Mouse (Mus musculus) regulatory T cell (primary cell): ENCODE measurements around the gene Apol8.

Experiments
- in situ Hi-C: fragments of 300-600 bp; cut with MboI, MseI; formaldehyde crosslinking; loops from one replicate; pipeline ENCODE4 v1.15.1; 2025; ENCODE audit warnings: high pct_unique_total_duplicates

The Apol8 gene

DNA sequence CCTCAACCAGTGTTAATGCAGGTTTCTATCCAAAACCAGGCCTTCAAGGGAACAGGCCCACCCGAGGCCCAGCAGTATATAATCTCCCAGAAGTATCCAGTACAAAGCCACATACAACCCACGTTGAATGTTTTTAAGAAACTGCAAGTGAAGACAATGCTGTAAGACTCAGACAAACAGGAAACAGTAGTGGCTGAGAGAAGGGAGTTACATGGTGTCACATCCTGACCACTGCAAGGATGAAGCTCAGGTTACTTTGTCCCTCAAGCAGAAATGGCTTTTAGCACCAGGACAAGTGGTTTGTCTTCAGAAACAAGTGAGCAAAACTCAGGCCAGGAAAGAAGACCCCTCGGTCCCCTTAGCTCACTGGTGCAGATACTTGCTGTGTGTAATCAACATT lies 32.4 kb upstream of the Apol8 start:
- in situ Hi-C loops = loop anchor here (25.0 kb wide), 1 partner anchor 1098 kb away; the partner anchor contains the start of genes Gga1, Gm49510 and Sh3bp1

DNA sequence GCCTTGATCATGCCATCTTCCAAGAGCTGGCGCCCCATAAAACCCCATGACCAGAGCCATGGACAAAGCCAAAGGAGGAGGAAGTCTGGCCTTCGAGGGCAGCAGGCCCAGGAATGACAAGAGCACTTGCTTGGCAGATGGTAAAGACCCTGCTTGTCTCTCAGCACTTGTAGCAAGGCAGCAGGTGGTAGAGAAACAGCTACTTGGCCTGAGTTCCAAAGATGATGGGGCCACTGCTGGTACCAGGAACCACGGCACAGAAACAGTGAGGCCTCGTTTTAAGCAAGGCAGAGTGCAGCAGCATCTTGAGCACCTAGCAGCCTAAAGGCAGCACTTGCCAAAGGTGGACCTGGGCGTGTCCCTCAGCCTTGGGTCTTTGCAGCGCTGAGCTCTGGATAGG lies 31.6 kb upstream of the Apol8 start:
- in situ Hi-C loops = loop anchor here (25.0 kb wide), 1 partner anchor 1099 kb away; the partner anchor contains the start of genes Gga1, Gm49510 and Sh3bp1

DNA sequence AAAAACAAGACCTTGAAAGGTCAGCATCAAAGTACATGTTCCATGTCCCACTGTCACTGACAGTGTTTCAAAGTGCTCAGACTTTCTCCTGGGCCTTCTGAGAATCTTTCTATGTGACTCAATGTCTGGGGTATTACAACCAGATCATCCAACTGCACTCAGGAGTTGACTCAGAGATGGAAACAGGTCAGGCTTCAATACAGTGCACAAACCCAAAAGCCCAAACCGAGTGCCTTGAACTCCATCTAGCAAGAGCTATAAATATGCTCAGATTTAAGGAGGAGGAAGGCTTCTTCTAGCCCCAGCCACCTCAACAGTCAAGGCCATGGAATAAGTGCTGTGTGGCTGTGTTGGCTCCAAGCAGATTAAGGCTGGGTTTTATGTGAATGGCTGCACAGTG lies 29.0 kb upstream of the Apol8 start:
- in situ Hi-C loops = loop anchor here (25.0 kb wide), 1 partner anchor 1101 kb away; the partner anchor contains the start of genes Gga1, Gm49510 and Sh3bp1

DNA sequence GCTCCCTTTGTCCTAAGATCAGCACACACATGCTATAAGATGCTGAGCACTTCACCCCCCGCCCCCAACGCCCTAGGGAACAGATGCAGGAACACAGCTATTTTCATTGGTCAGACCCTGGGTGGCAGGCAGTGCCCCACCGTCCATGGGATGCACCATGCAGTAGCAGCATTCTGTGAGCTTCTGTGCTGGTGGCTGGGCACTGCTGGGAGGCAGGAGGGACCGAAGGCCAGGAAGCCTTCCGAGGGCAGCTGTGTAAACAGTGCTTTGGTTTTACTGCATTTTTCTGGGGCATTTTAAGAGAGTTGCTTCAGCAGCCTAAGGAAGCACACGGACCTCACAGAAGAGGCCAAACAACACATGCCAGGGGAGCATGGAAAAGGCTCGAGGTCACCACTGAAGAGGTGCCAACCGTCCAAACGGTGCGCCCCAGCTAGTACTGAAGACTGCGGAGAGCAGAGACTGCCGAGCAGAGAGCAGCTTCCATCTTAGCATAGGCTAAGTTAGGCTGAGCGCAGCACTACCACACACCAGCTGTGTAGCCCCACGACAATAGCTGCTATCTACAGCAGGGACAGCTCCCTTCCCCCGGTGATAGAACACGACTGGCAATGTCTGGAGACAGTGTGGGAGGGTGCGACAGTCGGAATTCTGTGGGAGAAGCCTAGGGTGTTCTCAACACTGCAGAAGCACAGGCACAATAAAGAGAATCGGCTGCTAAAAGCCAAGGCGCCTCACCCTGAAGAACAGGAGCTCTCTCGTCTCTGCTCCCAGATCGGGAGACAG lies 27.4 kb upstream of the Apol8 start:
- in situ Hi-C loops = loop anchor here (25.0 kb wide), 1 partner anchor 1103 kb away; the partner anchor contains the start of genes Gga1, Gm49510 and Sh3bp1

DNA sequence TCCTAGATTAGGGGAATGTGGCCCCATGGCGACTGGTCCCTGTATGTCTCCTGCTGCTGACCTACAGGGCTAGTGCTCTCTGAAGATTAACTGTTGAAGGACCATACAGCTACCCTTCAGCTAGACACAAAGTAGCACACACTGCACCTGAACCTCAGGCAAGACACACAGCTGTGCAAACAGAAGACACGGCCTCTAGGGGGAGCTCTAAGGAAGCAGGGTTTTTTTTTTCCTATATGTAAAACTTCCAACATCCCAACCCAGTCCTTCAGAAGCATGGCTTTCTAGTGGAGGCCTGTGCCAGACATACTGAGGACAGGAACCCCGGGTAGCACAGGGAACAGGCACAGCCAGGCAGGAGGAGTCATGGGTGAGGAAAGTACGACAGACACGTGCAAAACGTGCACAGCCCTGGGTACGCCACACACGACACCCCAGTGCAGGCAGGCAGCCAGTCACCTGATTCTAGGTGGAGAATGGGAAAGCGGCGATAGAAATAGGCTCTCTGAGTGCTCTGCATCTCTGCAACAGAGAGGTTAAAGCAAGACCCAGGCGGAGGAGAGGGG lies 25.7 kb upstream of the Apol8 start:
- in situ Hi-C loops = loop anchor here (25.0 kb wide), 1 partner anchor 1105 kb away; the partner anchor contains the start of genes Gga1, Gm49510 and Sh3bp1

DNA sequence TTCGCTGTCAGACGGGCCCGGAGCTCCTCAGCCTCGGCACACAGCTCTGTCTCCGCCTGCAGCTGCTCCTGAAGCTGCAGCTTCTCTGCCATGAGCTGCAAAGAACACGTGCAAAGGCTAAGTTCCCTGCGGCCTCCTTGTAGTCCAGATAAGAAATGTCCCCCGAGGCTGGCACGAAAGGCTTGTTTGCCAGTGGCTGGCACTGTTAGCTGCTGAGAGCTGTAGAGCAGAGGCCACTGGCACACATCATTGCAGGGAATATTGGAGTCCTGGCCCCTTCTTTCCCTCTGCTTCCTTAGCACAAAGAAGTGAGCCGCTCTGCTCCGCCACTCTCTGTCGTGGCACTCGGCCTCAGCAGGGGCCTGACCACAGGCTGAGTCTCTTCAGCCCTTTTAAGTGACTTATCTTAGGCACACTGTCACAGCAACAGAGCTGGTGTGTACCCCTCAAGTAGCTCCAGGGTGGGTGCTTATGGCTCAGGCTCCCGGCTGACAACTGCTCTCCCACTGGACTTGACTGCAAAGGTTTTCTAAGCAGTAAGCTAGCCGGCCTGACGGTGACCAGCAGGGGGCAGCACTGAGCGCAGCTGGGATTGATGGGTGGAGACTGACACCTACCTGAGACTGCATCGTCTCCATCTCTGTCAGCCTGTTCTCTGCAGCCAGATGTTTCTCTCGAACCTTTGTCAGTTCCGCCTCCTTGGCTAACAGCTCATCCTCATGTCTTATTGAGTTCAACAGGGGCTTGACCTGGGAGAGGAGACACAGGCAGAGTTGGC lies 18.6 kb upstream of the Apol8 start:
- in situ Hi-C loops = loop anchor here (25.0 kb wide), 1 partner anchor 1112 kb away; the partner anchor contains the start of genes Gga1, Gm49510 and Sh3bp1

DNA sequence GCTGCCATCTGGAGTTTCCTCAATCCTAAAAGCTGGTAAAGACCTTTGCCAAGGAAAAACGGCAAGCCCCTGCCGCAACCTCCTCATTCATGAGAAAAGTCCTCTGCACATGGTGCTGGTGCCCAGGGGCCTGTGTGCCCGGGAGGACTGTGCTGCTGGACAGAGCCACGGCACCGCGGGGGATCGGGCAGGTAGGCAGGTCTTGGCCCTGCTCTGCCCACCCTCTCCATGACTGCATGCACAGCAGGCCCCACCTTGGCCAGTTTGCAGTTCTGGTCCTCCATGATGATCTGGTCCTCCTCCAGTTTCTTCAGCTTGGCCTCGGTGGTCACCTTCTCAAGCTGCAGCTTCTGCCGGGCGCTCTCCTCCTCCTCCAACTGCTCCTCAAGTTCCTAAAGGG lies 17.5 kb upstream of the Apol8 start:
- in situ Hi-C loops = loop anchor here (5.0 kb wide), 1 partner anchor 148 kb away; no protein-coding TSS in a partner anchor

DNA sequence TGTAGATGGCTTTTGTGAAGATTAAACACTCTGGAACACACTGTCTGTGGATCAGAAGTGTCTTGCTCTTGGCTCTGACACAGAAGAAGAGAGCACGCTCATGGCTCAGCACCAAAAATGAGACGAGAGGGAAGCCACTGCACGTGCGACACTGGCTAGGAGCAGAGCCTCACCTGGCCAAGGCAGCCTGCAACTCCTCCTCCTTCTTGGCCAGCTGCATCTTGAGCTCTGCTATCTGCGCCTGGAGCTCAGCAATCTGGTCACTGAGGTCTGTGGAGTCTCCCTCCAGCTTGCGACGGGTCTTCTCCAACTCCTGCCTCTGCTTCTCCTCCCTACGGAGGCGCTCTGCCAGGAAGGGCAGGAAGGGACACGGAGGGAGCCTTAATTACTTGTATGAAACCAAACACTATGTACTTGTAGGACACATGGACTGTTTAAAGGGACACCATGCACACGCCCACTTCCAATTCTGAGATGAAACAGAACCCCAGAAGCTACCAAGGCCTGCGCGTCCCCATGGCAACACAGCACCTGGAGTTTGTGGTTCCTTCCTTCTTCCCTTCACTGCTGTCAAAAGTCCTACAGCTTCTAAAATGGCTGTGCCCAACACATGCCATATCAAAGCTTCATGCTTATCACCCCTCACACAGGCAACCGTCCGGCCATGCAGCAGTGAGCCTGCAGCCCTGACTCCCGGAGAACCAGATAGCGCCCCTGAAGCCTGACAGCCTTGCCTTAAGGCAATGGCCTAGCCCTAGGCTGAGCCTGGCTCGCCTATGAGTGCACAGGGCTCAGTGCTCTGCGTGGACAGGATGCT lies 16.5 kb upstream of the Apol8 start:
- in situ Hi-C loops = loop anchor here (5.0 kb wide), 1 partner anchor 149 kb away; no protein-coding TSS in a partner anchor

DNA sequence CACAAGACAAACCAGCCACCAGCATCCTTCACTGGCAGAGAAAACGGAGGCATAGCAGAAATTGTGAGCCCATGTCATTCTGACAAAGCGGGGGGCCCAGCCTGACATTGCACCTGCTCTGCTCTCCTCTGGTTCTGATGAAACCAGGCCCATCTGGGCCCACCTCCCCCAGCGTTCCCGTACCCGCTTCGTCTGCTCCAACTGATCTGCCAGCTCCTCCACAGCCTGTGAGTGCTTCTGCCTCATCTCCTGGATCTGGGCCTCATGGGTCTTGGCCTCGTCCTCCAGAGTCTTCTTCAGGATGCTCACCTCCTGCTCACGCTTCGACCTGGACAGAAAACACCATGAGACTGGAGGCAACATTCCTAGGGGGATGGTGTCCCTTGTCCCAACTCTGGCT lies 14.1 kb upstream of the Apol8 start:
- in situ Hi-C loops = loop anchor here (5.0 kb wide), 1 partner anchor 151 kb away; no protein-coding TSS in a partner anchor

DNA sequence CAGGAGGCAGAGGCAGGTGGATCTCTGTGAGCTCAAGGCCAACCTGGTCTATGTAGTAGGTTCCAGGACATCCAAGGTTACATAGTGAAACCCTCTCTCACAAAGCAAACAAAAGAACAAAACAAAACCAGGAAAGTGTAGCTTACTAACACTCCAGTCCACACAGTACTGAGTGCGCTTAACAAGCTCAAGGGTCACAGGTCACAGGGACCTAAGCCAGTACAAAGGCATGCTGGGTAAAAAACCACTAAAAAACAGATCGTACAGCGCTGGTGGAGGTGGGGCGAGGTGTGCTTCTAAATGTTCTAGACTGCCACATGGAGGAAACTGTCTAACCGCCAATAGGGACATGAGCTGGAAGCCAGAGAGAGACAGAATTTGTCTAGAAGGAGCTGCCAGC lies 13.5 kb upstream of the Apol8 start:
- in situ Hi-C loops = loop anchor here (5.0 kb wide), 1 partner anchor 152 kb away; no protein-coding TSS in a partner anchor

DNA sequence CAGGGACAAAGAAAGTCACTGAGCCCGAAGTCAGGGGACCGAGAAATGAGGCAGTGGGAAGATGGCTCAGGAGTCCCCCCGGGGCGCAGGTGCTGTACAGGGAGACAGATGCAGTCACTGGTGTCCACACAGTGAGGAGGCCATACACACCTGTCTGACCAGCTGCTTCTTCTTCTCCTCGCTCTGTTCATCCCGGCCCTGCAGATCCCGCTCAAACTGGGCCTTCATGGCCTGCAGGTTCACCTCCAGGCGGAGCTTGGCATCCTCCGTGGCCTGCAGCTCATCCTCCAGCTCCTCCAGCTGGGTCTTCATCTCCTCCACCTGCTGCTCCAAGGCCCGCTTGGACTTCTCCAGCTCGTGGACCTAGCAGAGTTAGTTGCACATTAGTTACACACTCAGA lies 10.2 kb upstream of the Apol8 start:
- in situ Hi-C loops = no loop called here

DNA sequence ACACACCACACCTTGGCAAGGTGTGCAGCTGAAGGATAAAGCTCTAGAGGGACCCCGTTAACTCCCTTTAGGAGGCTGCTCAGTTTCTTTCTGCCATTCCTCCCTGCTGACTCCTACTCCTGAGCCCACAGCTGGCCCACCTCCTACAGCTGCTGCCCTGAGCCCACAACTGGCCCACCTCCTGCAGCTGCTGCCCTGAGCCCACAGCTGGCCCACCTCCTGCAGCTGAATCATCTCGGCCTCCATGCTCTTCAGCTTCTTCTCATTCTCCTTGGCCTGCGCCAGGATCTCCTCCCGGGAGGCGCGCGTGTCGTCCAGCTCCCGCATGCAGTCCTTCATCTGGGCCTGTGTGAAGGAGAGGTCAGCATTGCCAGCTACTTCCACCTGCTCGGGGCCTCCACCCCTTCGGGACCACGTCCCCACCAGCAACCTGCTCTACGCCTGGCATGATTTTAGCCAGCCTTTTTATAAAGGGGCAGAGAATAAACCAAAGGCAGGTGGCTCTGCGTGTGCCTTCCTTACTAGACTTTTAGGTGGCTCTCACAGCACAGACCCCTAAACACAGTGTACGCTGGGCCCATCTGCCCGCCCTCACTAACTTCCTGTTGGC lies 8.8 kb upstream of the Apol8 start:
- in situ Hi-C loops = no loop called here

DNA sequence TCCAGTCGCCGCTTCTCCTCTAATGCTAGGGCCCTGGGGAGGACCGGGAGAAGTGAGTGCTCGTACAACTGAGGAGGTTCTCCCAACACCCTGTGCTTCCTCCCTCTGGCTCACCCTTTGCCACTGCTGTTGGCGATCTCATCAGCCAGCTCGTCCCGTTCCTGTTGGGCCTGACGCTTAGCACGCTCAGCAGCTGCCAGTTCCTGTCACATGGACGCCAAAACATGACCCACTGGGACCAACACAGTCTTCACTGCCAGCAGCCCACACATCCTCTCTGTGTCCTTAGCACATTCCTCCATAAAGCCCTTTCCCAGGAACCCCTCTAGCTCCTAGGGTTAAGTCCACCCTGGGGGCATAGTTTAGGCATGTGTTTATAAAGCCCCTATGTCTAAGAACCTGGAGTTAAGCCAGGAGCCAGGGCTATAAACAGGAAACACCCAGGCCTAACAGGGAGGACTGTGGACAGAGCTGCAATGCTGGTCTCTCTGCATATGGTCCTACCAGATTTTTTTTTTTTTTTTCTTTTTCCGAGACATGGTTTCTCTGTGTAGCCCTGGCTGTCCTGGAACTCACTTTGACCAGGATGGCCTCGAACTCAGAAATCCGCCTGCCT lies 7.7 kb upstream of the Apol8 start:
- in situ Hi-C loops = no loop called here

DNA sequence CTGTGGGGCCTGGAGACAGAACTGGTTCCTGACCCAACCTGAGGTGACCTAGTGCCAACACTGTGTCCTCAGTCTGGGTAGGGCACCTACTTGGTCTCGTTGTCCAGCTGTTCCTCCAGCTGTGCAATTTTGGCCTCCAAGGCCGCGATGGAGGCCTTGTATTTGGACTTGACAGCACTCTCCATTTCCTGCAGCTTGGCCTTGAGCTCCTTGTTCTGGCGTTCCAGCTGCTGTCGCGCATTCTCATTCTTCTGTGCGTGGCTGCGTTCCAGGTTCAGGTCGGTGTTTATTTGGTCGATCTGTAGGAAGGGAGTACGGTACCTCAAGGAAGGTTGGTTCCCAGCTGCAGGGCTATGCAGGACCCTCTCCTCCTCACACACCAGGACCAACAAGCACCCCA lies 6.9 kb upstream of the Apol8 start:
- in situ Hi-C loops = no loop called here

DNA sequence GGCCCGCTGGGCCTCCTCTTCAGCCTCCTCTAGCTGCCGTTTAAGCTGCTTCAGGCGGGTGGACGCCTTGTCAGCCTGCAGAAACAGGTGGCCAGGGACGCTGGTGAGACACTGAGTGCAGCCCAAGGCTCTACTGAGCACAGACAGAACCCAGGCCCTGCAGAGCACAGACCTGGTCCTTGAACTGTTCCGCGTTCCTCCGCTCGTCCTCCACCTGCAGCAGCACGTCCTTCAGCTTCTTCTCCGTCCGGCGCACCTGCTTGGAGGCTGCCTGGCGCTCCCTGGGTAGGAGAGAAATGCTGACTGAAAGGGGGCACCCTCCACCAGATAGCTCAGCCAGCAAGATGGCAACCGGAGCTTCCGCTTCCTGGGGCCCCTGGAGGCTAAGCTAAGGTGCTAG lies 6.2 kb upstream of the Apol8 start:
- in situ Hi-C loops = no loop called here

DNA sequence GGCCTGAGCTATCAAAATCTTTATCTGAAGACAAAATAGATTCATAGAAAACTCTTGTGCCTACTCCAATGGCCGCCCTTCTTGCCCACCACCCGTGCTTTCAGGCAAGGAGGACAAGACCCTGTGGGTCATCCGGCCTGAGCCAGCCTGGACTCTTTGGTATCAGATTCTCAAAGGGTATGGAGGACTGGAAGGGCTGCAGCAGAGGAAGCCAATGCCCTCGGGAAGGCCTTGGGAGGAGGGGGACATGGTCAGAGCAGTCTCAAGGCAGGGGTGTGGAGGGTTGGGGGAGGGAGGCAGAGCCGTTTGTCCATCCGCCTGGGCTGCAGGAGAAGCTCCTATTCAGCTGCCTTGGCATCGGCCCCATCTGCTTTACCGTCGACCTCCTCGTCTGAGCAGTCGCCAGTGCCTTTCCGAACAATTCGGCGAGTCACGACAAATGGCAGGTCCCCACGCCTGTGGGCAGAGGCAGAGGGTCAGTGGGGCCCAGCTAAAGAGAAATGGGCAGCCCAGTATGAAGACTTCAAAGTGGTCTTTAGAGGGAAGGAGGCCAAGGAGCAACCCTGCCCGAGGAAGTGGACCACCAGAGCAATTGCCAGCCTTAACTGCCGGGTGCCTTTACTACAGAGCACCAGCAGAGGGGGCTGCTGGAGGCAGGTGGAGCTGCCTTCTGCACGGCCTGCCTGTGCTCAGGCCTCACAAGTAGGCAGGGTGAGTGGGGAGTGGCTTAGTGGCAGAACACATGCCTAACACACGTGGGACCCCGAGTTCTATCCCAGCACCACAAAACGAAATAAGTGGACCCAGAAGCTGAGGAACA lies 5.0 kb upstream of the Apol8 start:
- in situ Hi-C loops = no loop called here

DNA sequence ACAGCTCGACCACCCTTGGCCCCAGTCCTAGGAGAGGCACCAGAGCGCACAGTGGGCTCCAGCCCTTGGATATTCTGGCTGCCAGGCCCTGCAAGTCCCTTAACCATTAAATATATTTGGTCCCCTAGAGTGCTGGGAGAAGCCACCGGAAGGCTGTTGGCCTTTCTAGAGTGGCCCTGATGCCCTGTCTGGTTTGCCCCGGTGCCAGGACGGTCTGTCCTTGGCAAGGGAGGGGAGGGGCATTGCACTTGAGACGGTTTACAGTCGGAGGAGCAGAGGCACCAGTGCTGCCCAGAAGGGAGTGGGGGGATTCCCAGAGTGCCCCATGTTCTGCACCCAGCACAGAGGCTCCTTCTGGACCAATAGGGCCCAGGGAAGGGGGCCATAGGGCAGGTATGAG lies 4.3 kb upstream of the Apol8 start:
- in situ Hi-C loops = no loop called here

DNA sequence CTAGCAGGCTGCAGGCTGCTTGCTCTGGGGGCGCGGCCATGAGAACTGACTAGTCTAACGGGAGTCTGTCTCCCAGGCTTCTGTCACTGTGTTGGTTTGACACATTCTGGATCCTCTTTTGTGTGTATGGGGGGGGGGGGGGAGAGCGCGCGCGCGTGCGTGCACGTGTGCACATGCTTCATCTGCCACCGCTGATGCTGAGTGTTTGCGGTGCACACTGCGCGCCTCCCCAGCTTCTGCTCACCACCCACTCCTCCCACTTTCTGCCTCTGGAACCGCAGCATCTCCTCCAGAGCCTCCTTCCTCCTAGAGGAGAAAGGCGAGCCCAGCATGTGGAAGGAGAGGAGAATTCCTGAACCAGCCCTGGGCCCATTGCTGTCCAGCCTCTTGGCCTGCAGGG lies 3.2 kb upstream of the Apol8 start:
- in situ Hi-C loops = no loop called here

DNA sequence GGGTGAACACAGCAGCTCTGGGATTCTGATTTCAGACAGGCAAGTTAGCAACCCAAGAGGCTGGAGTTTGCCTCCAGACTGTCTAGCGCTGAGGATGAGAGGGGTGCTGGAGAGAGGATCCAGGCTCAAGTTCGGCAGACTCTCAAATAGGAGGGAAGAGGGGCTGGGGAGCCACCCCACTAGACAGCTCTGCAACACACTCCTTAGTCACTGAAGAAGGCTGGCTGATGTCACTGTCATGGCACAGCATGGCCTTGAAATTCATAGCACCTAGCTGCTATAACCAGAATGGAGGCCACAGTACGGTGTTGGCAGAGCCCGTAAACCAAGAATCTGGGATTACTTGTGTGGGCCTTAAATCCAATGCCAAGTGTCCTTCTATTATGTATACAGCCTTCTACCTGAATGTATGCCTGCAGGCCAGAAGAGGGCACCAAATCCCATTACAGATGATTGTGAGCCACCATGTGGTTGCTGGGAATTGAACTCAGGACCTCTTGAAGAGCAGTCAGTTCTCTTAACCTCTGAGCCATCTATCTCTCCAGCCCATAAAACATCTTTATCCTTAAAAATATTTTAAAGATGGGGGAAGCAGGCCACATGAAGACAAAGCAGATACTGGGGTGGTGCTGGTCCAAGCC lies 903 bp upstream of the Apol8 start:
- in situ Hi-C loops = no loop called here
